Mouse (Mus musculus) MEL (cell line): ENCODE results near the gene Zfp472. TPM values are rescaled to one million over a fixed set of nuclear protein-coding genes. Genes with fewer than 3 reads are reported as not detected.
A peak's percentile ranks its signal among the peaks of the same experiment; 100 is the strongest.

Experiments used
- DNase-seq: peaks from one replicate; pipeline ENCODE4 v3.0.0; 2011; ENCODE audit warnings: low read depth, low spot score
- H3K27ac ChIP-seq: 2 replicates; pipeline ENCODE4 v1.5.1; 2012; ENCODE audit warnings: low read depth, mild to moderate bottlenecking, control low read depth, low read length, moderate library complexity; ENCODE audit not compliant: control insufficient read depth
- H3K27me3 ChIP-seq, 2 experiments: fragments of 150-350 bp in 1 of 2; sonication (generic) in 1 of 2; 2 replicates each; pipeline ENCODE4 v1.6.1; 2012; ENCODE audit warnings: low read length in 2 of 2, mild to moderate bottlenecking in 2 of 2, improper control_type of control experiment in 1 of 2, moderate library complexity in 1 of 2; ENCODE audit not compliant: insufficient read depth in 2 of 2, control insufficient read depth in 1 of 2
- H3K36me3 ChIP-seq, 2 experiments: 2 replicates each; pipeline ENCODE4 v1.6.1; 2012 to 2014; ENCODE audit warnings: low read length in 2 of 2, improper control_type of control experiment in 1 of 2, inconsistent platforms in 1 of 2, mild to moderate bottlenecking in 1 of 2; ENCODE audit not compliant: insufficient read depth in 2 of 2, control insufficient read depth in 1 of 2
- H3K4me1 ChIP-seq, 2 experiments: fragments of 150-350 bp in 1 of 2; sonication (generic) in 1 of 2; 2 replicates each; pipeline ENCODE4 v1.6.1; 2012; ENCODE audit warnings: low read length in 2 of 2, improper control_type of control experiment in 1 of 2, mild to moderate bottlenecking in 1 of 2; ENCODE audit not compliant: insufficient read depth in 2 of 2, control insufficient read depth in 1 of 2
- H3K4me3 ChIP-seq, 2 experiments: fragments of 150-350 bp in 1 of 2; sonication (generic) in 1 of 2; 2 replicates each; pipeline ENCODE4 v1.5.1; 2012; ENCODE audit warnings: low read depth in 2 of 2, low read length in 2 of 2, mild to moderate bottlenecking in 2 of 2, moderate library complexity in 2 of 2, control low read depth in 1 of 2, improper control_type of control experiment in 1 of 2; ENCODE audit not compliant: control insufficient read depth in 1 of 2, insufficient read depth in 1 of 2
- H3K79me2 ChIP-seq: 2 replicates; pipeline ENCODE4 v1.6.1; 2012; ENCODE audit warnings: mild to moderate bottlenecking, low read length, moderate library complexity; ENCODE audit not compliant: control insufficient read depth, poor library complexity, insufficient read depth
- H3K9ac ChIP-seq: 2 replicates; pipeline ENCODE4 v1.6.1; 2012; ENCODE audit warnings: low read depth, mild to moderate bottlenecking, control low read depth, low read length, moderate library complexity; ENCODE audit not compliant: control insufficient read depth, poor library complexity, severe bottlenecking
- H3K9me3 ChIP-seq: fragments of 150-350 bp; sonication (generic); replicated peaks from 2 replicates; pipeline ENCODE4 v1.6.1; 2012; ENCODE audit warnings: mild to moderate bottlenecking, low read length, improper control_type of control experiment, moderate library complexity; ENCODE audit not compliant: insufficient read depth
- BHLHE40 ChIP-seq: IDR thresholded peaks from 2 replicates; pipeline ENCODE4 v1.6.1; 2012; ENCODE audit warnings: low read depth, mild to moderate bottlenecking, inconsistent platforms, low read length, improper control_type of control experiment, borderline replicate concordance
- CHD2 ChIP-seq: IDR thresholded peaks from 2 replicates; pipeline ENCODE4 v1.6.1; 2011; ENCODE audit warnings: low read length, improper control_type of control experiment
- CTCF ChIP-seq, 3 experiments: IDR thresholded peaks in 2 of 3; conservative IDR thresholded peaks in 1 of 3; 2 replicates each; pipeline ENCODE4 v1.5.1; 2011 to 2012; ENCODE audit warnings: low read length in 3 of 3, low read depth in 2 of 3, mild to moderate bottlenecking in 2 of 3, improper control_type of control experiment in 1 of 3, inconsistent platforms in 1 of 3, mixed read lengths in 1 of 3, moderate library complexity in 1 of 3; ENCODE audit not compliant: control insufficient read depth in 1 of 3, insufficient read depth in 1 of 3, poor library complexity in 1 of 3, severe bottlenecking in 1 of 3
- E2F4 ChIP-seq: IDR thresholded peaks from 2 replicates; pipeline ENCODE4 v1.6.1; 2011; ENCODE audit warnings: low read depth, low read length, improper control_type of control experiment, borderline replicate concordance
- EP300 ChIP-seq, 2 experiments: IDR thresholded peaks; 2 replicates each; pipeline ENCODE4 v1.6.1; 2011; ENCODE audit warnings: improper control_type of control experiment in 2 of 2, low read length in 2 of 2, low read depth in 1 of 2, mild to moderate bottlenecking in 1 of 2
- ETS1 ChIP-seq: IDR thresholded peaks from 2 replicates; pipeline ENCODE4 v1.6.1; 2012; ENCODE audit warnings: low read depth, mild to moderate bottlenecking, inconsistent platforms, low read length, improper control_type of control experiment, moderate library complexity
- HCFC1 ChIP-seq: IDR thresholded peaks from 2 replicates; pipeline ENCODE4 v1.6.1; 2012; ENCODE audit warnings: low read depth, mild to moderate bottlenecking, inconsistent platforms, low read length, improper control_type of control experiment, moderate library complexity
- JUND ChIP-seq: IDR thresholded peaks from 2 replicates; pipeline ENCODE4 v1.6.1; 2011; ENCODE audit warnings: low read depth, mild to moderate bottlenecking, improper control_type of control experiment, low read length
- KAT2A ChIP-seq: conservative IDR thresholded peaks from 2 replicates; pipeline ENCODE4 v1.6.1; 2012; ENCODE audit warnings: low read depth, low read length, improper control_type of control experiment, inconsistent platforms
- MAX ChIP-seq: IDR thresholded peaks from 2 replicates; pipeline ENCODE4 v1.6.1; 2011; ENCODE audit warnings: low read length, improper control_type of control experiment
- MAZ ChIP-seq: IDR thresholded peaks from 2 replicates; pipeline ENCODE4 v1.6.1; 2012; ENCODE audit warnings: low read depth, mild to moderate bottlenecking, inconsistent platforms, low read length, improper control_type of control experiment
- MXI1 ChIP-seq: IDR thresholded peaks from 2 replicates; pipeline ENCODE4 v1.6.1; 2011; ENCODE audit warnings: mild to moderate bottlenecking, low read depth, low read length, improper control_type of control experiment
- MYC ChIP-seq: IDR thresholded peaks from 2 replicates; pipeline ENCODE4 v1.6.1; 2011; ENCODE audit warnings: low read depth, mild to moderate bottlenecking, low read length, improper control_type of control experiment, moderate library complexity
- NELFE ChIP-seq: IDR thresholded peaks from 2 replicates; pipeline ENCODE4 v1.6.1; 2011; ENCODE audit warnings: low read depth, low read length, improper control_type of control experiment
- NRF1 ChIP-seq: IDR thresholded peaks from 2 replicates; pipeline ENCODE4 v1.6.1; 2014; ENCODE audit warnings: low read depth, mild to moderate bottlenecking, inconsistent platforms, low read length, improper control_type of control experiment, moderate library complexity; ENCODE audit not compliant: poor library complexity, insufficient read depth, severe bottlenecking
- POLR2A ChIP-seq, 2 experiments: IDR thresholded peaks; 2 replicates each; pipeline ENCODE4 v1.6.1; 2011 to 2012; ENCODE audit warnings: low read length in 2 of 2, mild to moderate bottlenecking in 2 of 2, control low read depth in 1 of 2, improper control_type of control experiment in 1 of 2, low read depth in 1 of 2, moderate library complexity in 1 of 2; ENCODE audit not compliant: control insufficient read depth in 1 of 2, insufficient read depth in 1 of 2, poor library complexity in 1 of 2
- POLR2AphosphoS2 ChIP-seq: IDR thresholded peaks from 2 replicates; pipeline ENCODE4 v1.6.1; 2011; ENCODE audit warnings: low read length, improper control_type of control experiment
- RAD21 ChIP-seq: IDR thresholded peaks from 2 replicates; pipeline ENCODE4 v1.6.1; 2011; ENCODE audit warnings: mild to moderate bottlenecking, low read depth, low read length, improper control_type of control experiment
- SIN3A ChIP-seq: IDR thresholded peaks from 2 replicates; pipeline ENCODE4 v1.6.1; 2012; ENCODE audit warnings: low read length, improper control_type of control experiment, inconsistent platforms
- SMC3 ChIP-seq: IDR thresholded peaks from 2 replicates; pipeline ENCODE4 v1.6.1; 2011; ENCODE audit warnings: low read depth, low read length, improper control_type of control experiment
- TAL1 ChIP-seq: IDR thresholded peaks from 2 replicates; pipeline ENCODE4 v1.6.1; 2012; ENCODE audit warnings: mild to moderate bottlenecking, inconsistent platforms, low read length, moderate library complexity, mixed read lengths
- TBP ChIP-seq: IDR thresholded peaks from 2 replicates; pipeline ENCODE4 v1.8.0; 2011; ENCODE audit warnings: low read depth, low read length, improper control_type of control experiment
- TCF12 ChIP-seq: IDR thresholded peaks from 2 replicates; pipeline ENCODE4 v1.6.1; 2014; ENCODE audit warnings: low read depth, mild to moderate bottlenecking, inconsistent platforms, low read length, improper control_type of control experiment, moderate library complexity
- UBTF ChIP-seq: IDR thresholded peaks from 2 replicates; pipeline ENCODE4 v1.6.1; 2012; ENCODE audit warnings: low read depth, mild to moderate bottlenecking, inconsistent platforms, low read length, improper control_type of control experiment, moderate library complexity, borderline replicate concordance; ENCODE audit not compliant: insufficient read depth
- USF2 ChIP-seq, 2 experiments: IDR thresholded peaks; 2 replicates each; pipeline ENCODE4 v1.6.1; 2011 to 2012; ENCODE audit warnings: improper control_type of control experiment in 2 of 2, low read length in 2 of 2, borderline replicate concordance in 1 of 2, inconsistent platforms in 1 of 2, low read depth in 1 of 2, mild to moderate bottlenecking in 1 of 2; ENCODE audit not compliant: insufficient read depth in 1 of 2
- ZC3H11A ChIP-seq: IDR thresholded peaks from 2 replicates; pipeline ENCODE4 v1.6.1; 2012; ENCODE audit warnings: low read depth, mild to moderate bottlenecking, inconsistent platforms, low read length, improper control_type of control experiment
- ZKSCAN1 ChIP-seq: IDR thresholded peaks from 2 replicates; pipeline ENCODE4 v1.6.1; 2012; ENCODE audit warnings: low read depth, mild to moderate bottlenecking, inconsistent platforms, low read length, improper control_type of control experiment, moderate library complexity
- ZMIZ1 ChIP-seq: IDR thresholded peaks from 2 replicates; pipeline ENCODE4 v1.6.1; 2012; ENCODE audit warnings: low read depth, mild to moderate bottlenecking, inconsistent platforms, low read length, improper control_type of control experiment, moderate library complexity
- polyA plus RNA-seq, 2 experiments: library from polyadenylated mRNA; stranded (reverse) in 1 of 2; unstranded in 1 of 2; fragments of >175 nt in 1 of 2; fragments of >200 nt in 1 of 2; gene quantifications; 2 replicates each; pipeline versions ENCODE4 v1.2.1 to v1.2.4; 2012; ENCODE audit warnings: low replicate concordance in 2 of 2, low read depth in 1 of 2; ENCODE audit not compliant: insufficient read length in 2 of 2, insufficient read depth in 1 of 2, missing spikeins in 1 of 2
- total RNA-seq: library from RNA; depleted of rRNA; stranded (reverse); fragments of 300-350 nt; gene quantifications from 2 replicates; pipeline ENCODE4 v1.2.3, GENCODE M21; 2012

The Zfp472 gene
- total and polyA plus RNA-seq, 3 experiments: 7.1 to 13.4 TPM; not detected in 1

GRCm38 (mm10) chr17:32946716-32947115 lies 18.9 kb upstream of the Zfp472 start:
- peaks cover 0 to 3% of the 10 kb centered on the region in 2 experiments; a peak in 2 of 4 replicates for H3K36me3 ChIP-seq
- H3K79me2 ChIP-seq: no peaks in the 10 kb centered on the region
- H3K9me3 ChIP-seq: no peaks in the 10 kb centered on the region
- no peaks in the 10 kb centered on the region for H3K27me3 ChIP-seq
- DNase-seq: no peak
- peak overlapping the region; percentile 82 for H3K27ac ChIP-seq
- H3K4me3 ChIP-seq: peak overlapping the region; percentile 69 to 79
- H3K9ac ChIP-seq: peak overlapping the region; percentile 76
- TF ChIP-seq BHLHE40: no peak
- TF ChIP-seq UBTF: no peak
- no peak for TF ChIP-seq NRF1
- no peak for TF ChIP-seq NELFE
- no peak for TF ChIP-seq USF2 (IDR thresholded peaks at IDR 0.05; ENCODE audit: borderline replicate concordance in 1 of 2, insufficient read depth in 1 of 2, low read depth in 1 of 2, low read length in 2 of 2)
- TF ChIP-seq SMC3: no peak
- no peak for TF ChIP-seq MAX
- no peak for TF ChIP-seq TBP
- TF ChIP-seq ZKSCAN1: no peak
- no peak for TF ChIP-seq TCF12
- TF ChIP-seq MYC: no peak
- no peak for TF ChIP-seq SIN3A
- TF ChIP-seq POLR2A (IDR thresholded peaks at IDR 0.05; ENCODE audit: control insufficient read depth in 1 of 2, insufficient read depth in 1 of 2, low read depth in 1 of 2, low read length in 2 of 2, poor library complexity in 1 of 2): no peak
- TF ChIP-seq ZMIZ1: no peak
- H3K4me1 ChIP-seq: peaks cover 0 to 5% of the 10 kb centered on the region in 2 experiments; a peak in 1 of 4 replicates

- peak within 1 kb of the TSS; percentile 69 to 79 for H3K4me3 ChIP-seq
- no peaks in the 10 kb centered on the region for H3K9me3 ChIP-seq
- DNase-seq: peak; percentile 98
- peak within 1 kb of the TSS; percentile 76 for H3K9ac ChIP-seq
- no peaks in the 10 kb centered on the region for H3K27me3 ChIP-seq
- H3K79me2 ChIP-seq: no peaks in the 10 kb centered on the region
- peak within 1 kb of the TSS; percentile 82 for H3K27ac ChIP-seq
- peaks cover 0 to 5% of the 10 kb centered on the region in 2 experiments; a peak in 1 of 4 replicates for H3K4me1 ChIP-seq
- H3K36me3 ChIP-seq: peaks cover 0 to 3% of the 10 kb centered on the region in 2 experiments; a peak in 2 of 4 replicates
- TF ChIP-seq RAD21 (no peak), SMC3 (no peak), CTCF (IDR thresholded peaks at IDR 0.05 in 2 of 3, conservative IDR thresholded peaks at IDR 0.05 in 1 of 3; ENCODE audit: control insufficient read depth in 1 of 3, insufficient read depth in 1 of 3, low read depth in 2 of 3, low read length in 3 of 3, poor library complexity in 1 of 3, severe bottlenecking in 1 of 3) (no peak), NELFE (peak; percentile 79), HCFC1 (peak; percentile 80), NRF1 (no peak), CHD2 (0 out of 2 replicates have a peak, but pooled peaks have one; percentile 10), MXI1 (peak; percentile 73; the same call in 1 of the 2 replicates), POLR2A (IDR thresholded peaks at IDR 0.05; ENCODE audit: control insufficient read depth in 1 of 2, insufficient read depth in 1 of 2, low read depth in 1 of 2, low read length in 2 of 2, poor library complexity in 1 of 2) (peak; percentile 65 to 92; a peak in 3 of 4 replicates), TCF12 (no peak), ZC3H11A (no peak), SIN3A (peak; percentile 94), ETS1 (peak; percentile 58), MYC (no peak), E2F4 (no peak), TAL1 (no peak), MAZ (no peak; the same call in 1 of the 2 replicates), TBP (peak; percentile 88), JUND (no peak), POLR2AphosphoS2 (peak; percentile 55; the same call in 1 of the 2 replicates), EP300 (IDR thresholded peaks at IDR 0.05; ENCODE audit: low read depth in 1 of 2, low read length in 2 of 2) (no peak), KAT2A (no peak; the same call in 1 of the 2 replicates), ZKSCAN1 (no peak)
These were observed 18.2 kb upstream of the Zfp472 start, which contains the start of gene Cyp4f13 for GRCm38 (mm10) chr17:32947215-32947914. Cyp4f13 (minus strand) TSS chr17:32947402.
